Mouse (Mus musculus) adrenal gland (tissue): ENCODE data around the gene Trim39.

Experiments
- intact Hi-C: fragments of 180-260 bp; cut with DNase I; formaldehyde crosslinking; loops from one replicate; pipeline ENCODE4 v1.15.1; 2025
- long read RNA-seq, 2 experiments: library from polyadenylated mRNA; unstranded; transcript quantifications; one replicate each; pipeline ENCODE4 v2.0.0; 2020; ENCODE audit warnings: borderline replicate concordance in 1 of 2; ENCODE audit not compliant: insufficient replicate concordance in 1 of 2

Trim39 gene
- long read RNA-seq, experiment 1, transcript Trim39-203 (7 exons, 3,204 nt) = major isoform, 6 of 13 reads
- long read RNA-seq, experiment 1, partial matches to known transcripts = 5 of 13 reads
- long read RNA-seq, experiment 1, other reads (novel, unspliced or antisense) = 1 of 13 reads
- long read RNA-seq, experiment 2, transcript Trim39-203 (7 exons, 3,204 nt) = major isoform, 5 of 14 reads
- long read RNA-seq, experiment 2, partial matches to known transcripts = 3 of 14 reads
- long read RNA-seq, experiment 2, other reads (novel, unspliced or antisense) = 3 of 14 reads

DNA sequence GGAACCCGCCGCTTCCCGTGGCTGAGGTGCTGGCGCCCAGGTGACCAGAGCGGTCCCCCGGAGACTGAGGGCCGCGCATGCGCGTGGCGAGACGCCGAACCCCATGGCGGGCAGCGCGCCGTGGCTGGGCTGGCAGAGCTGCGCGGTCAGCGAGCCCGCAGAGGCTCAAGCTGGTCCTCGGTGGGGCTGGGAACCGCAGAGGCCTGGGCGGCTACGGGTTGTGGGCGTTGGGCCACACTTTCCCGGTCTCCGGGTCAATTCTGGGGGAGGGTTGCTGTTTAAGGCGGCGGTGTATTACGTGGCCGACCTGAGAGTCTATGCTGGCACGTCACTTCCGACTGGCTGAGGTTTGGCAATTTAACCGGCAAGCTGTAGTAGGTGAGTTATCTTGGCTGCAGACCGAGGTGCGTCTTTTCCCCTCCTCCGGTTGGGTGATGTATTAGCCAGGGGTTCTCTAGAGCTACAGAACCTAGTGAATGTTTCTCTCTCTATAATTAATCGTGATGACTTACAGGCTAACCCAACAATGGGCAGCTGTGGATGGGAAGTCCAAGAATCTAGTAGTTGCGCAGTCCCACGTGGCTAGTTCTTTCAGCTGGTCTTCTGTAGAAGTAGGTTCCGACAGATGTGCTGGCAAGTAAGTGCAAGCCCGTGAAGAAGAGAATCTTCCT, at the start of gene Trim39:
Gene Trim39, minus strand, starts transcription at position 662 of the 671 bp plus-strand sequence.
- intact Hi-C loops = no loop called here

DNA sequence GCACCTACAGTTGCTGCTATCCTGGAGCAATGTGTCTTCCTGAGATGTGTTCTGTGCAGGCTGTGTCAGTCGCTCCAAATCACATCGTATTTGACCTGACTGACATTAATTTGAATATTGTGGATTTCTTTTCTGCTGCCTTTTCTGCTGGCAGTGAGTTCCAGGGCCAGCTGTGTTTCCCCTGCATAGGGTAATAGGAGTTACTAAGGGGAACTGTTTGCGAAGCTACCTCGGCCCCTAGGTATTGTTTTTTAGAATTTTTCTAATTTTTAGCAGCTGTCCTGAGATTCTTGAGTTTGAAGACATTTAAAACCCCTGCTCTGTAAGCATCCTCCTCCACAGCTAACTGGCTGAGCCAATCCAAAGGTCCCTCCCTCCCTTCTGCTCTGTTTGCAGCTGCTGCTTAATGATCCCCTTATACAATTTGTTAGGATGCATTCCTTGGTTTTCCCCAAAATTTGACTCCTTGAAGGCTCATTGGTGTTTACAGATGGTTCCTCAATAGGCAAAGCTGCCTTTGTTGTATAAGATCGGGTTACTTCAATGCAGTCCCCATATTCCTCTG, 43.7 kb upstream of the Trim39 start:
- intact Hi-C loops = loop anchor here (5.0 kb wide), 1 partner anchor 42 kb away; no protein-coding TSS in a partner anchor

DNA sequence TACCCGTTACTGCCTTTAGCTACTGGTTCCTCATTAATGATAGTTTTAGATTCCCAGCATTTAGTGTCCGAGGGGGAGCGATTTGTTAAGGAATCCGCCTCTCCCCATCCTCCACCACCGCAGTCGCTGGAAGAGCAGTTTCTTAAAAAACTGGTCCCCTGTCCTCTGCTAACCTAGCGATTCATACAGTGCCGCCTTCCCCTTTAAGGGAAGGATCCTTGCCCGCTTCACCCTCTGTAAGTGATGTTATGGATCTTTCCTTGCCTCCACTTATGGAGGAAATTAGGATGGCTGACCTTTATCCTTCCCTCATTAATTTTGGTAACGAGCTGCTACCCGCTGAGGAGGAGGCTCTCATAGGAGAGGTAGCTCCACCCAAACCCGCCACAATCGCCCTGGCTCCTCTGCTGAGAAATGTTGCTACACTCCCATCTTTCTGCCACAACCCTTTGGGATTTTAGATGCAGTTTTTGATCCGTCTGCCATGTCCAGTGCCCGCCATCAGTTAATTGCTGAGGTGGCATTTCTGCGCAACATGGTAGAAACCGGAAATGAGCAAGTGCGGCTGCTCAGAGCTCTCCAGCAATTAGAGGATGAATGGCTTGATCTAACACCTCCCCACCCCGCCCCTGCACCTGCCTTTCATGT, 43.1 kb upstream of the Trim39 start:
- intact Hi-C loops = loop anchor here (5.0 kb wide), 1 partner anchor 42 kb away; no protein-coding TSS in a partner anchor

DNA sequence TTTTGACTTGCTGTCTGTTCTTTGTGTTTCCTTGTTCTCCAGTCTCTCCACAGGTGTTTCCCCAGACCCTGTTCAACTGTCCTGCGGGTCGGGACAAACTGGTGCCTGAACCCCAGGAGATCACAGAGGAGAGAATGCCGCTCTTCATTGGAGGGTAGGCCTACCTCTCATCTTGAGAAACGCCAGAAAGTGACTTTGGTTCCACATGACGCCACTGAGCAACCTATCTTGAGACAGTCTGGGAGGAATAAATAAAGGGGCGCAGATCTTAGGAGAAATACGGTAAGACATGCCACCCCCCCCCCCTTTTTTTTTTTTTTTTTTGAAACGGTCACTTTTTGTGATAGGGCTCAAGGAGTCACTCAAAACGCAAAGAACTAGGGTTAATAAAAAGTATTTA, 42.5 kb upstream of the Trim39 start:
- intact Hi-C loops = no loop called here

DNA sequence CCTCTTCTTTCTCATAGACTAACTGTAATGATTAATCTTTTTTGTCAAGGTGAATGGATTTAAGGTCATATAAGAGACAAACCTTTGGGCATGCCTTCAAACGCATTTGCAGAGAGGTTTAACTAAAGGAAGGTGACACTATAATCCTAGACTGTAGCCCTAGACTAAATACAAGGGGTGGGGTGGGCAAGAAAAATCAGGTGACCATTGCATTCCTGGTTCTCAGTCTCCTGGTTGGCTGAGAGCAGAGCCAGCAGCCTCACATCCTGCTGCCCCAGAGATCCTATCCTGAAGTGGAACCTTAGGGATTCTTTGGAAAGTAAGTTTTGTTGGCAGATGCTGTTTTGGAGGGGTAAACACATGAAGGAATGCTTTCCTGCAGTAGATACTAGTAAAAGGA, 37.2 kb upstream of the Trim39 start:
- intact Hi-C loops = loop anchor here (5.0 kb wide), 1 partner anchor 108 kb away; no protein-coding TSS in a partner anchor

DNA sequence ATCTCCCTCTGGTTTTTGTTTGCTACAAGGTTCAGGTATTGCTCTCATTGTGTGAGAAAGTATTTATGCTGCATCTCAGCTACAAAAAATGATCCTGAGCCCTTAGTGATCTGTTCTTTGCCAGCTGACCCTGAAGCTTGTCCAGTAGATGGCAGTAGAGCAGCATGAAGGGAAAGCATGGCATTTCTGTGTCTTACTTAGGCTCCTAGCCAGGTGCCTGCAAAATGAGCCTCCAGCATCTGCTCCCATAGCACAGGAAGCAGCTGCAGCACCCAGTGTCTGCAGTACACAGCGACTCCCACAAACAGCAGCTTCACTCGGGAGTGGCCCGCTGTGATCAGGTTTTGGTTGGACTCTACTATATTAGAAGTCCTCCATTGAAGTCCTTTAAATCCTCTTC, 36.8 kb upstream of the Trim39 start:
- intact Hi-C loops = loop anchor here (5.0 kb wide), 1 partner anchor 108 kb away; no protein-coding TSS in a partner anchor

DNA sequence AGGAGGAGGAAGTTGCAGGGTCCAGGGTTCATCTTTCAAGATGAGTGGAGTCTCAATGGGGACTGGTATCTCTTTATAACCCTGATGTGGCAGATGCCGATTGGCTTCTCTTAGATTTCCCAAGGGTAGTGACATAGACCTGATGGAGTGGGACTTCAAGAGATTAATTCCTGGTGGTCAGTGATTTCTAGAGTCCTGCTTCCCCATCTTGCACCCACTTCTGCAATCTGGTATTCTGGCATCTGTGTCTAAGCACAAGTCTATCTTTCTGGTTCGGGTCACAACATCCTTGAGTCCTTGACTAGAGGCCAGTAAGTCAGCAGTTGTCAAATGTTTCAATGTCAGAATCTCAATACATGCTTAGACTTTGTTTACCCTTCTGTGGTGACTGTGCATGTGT, 14.3 kb upstream of the Trim39 start, which contains the start of gene H2-M10.2:
Gene H2-M10.2, minus strand, starts transcription at position 101 of the 400 bp plus-strand sequence.
- intact Hi-C loops = no loop called here

DNA sequence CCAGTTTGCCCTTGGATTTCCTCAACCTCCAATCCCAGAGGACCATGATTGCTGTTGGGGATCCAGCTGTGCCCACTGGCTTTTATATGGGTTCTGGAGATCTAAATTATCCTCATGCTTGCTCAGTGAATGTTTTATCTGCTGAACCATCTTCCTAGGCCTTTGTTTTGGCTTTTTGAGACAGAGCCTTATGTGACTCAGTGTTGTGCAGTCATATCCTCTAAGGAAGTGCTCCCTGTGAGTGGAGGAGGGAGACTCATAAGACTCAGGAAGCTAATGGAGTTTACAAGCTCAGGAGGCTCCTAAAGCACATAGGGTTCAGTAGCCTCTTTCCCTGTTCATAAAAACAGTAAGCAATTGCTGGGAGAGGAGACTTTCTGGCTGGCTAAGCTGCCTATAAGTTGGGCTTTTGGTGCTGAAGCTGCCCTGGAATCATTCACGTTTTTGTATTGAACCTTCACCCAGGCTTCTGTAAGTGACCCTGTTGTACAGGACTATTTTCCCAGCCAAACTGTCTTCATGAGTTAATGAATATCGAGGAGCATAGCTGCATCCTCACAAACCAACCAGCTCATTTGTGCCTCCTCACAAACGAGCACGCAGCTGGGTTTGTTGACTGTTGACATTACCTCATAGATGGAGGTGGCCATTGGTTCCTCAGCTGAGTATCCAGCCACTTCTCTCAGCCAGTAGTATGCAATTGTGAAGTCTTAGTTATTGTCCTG, 9.6 kb upstream of the Trim39 start:
- intact Hi-C loops = no loop called here

DNA sequence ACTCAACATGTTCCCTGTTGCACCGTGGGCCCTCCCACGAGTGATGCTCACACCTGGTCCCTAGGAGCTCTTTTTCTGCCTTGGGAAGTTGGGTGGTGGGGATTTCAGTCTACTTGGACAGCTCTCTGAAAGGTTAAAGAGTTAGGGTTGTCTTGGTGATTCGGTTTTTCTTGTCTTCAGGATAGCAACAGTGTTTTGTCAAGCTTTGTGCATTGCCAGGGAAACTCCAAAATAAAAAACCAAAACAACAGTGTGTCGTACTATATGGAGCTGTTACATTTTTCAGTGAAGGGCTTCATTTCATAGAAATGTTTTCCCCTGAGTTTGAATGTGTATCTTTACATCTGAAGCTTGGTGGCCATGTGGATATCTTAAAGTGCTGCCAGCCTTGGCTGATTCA, 2.7 kb upstream of the Trim39 start:
- intact Hi-C loops = no loop called here

DNA sequence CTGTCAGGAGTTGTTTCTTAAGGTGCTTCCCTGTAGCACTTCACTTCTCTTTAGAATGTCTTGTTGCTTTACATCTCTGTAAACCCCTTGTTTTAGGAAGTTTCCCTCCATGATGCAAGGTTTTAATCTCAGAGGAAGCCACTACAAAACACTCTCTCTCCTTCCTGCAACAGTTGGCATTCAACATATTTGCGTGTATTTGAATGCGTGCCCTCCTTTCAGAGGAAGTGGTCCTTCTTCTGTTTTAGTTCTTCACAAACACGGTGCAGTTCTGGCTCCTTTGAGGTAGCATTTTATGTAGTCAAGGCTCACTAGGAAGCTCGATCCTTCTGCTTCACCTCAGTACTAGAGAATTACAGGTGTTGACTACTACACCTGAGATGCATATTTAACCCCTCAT, 1.7 kb upstream of the Trim39 start:
- intact Hi-C loops = no loop called here

DNA sequence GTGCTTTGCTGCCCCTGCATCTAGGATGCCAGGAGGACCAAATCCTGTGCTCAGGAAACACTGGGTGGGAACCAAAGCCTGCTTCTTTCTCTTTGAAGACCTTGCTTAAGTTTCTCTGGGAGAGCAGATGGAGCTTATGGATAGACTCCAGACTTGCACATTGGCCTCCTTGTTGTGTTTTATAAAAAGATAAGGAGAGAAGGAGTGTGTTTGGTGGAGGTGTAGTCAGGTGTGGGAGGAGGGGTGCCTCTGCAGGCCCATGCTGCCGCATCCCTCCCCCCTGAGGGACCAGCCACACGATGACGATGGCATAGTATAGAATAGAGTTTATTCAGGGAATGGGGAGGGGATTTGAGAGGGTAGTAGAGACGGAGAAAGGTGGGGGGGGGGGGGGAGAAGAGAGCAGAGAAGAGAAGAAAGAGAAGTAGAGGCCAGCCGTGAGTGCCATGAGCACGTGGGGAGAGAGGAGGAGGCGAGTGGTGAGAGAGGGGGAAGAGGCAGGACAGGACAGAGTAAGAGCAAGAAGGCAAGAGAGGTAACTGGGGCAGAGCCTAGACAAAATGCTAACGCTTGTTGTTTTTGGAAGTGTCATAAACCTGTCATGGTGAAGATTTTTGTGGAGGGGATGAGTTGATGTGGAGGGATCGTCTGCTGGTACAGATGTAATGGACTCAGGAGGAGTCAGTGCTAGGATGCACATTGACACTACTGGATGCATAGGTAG, 758 bp upstream of the Trim39 start:
- intact Hi-C loops = no loop called here

DNA sequence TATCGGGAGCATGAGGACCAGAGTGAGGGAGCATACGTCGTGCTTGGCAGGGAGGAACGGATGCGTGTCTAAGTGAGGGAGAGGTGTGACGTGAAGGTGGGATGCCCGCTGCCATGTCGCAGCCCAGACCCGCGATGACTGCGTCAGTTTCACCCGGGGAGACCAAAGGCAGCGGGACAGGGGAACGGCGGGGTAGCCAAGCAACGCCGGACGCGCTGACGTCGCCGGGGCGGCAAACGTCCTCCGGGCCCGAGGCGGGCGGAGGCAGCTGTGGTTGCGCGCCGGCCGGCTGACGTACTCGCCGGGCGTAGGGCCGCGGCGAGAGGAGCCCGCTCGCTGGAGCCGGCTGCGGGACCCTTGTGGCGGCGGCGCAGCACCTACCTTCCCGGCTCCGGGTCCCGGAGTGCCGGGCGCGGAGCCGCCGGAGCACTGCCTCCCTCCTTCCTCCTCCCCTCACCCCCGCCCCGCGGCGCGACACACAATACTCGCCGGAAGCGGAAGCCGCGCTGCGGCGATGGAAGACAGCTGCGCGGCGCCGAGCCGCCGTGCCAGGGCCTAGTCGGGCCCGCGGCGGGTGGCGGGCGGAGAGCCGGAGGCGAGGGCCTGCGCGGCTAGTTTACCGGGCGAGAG, 976 bp downstream of the Trim39 start:
- intact Hi-C loops = no loop called here

DNA sequence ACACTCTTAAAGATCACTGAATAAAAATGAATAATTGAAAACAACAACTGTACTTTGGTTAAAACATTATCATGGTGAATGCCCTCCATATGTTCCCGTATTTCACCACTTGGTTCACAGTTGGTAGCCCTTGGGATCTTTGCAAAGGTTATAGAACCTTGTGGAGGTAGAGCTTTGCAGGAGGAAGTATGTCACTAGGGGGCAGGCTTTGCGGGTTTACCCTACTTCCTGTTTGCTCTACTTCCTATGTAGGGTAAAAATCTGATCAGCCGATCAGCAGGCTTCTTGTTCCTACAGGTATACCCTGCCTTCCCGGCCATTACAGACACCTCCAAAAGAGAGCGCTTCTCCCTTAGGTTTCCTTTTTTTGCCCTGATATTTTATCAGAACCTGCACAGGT, 6.2 kb downstream of the Trim39 start:
- intact Hi-C loops = no loop called here

DNA sequence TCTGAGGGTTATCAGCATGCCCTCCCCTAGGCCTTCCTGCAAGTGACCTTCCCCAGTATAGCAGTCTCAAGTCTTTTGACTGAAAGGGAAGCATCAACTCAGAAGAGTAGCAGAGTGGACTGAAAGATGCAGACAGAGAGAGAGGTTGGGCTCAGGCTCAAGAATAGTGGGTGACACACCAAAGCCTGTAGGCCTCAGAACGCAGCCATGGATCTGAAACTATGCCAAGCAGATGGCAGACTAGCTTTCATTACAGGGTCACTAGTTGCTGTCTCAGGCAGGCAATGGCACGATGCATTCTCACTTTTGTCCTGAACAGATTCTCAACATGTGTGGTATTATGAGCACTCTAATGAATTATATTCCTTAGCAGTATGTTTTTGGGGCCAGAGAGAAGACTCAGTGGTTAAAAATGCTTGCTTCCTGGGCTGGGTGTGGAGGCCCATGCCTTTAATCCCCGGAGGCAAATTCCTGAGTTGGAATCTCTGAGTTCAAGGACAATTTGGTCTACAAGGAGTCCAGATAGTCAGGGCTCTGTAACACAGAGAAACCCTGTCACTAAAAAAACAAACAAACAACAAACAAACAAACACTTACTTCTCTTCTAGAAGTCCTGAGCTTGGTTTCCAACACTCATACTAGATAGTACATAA, 7.6 kb downstream of the Trim39 start:
- intact Hi-C loops = no loop called here

DNA sequence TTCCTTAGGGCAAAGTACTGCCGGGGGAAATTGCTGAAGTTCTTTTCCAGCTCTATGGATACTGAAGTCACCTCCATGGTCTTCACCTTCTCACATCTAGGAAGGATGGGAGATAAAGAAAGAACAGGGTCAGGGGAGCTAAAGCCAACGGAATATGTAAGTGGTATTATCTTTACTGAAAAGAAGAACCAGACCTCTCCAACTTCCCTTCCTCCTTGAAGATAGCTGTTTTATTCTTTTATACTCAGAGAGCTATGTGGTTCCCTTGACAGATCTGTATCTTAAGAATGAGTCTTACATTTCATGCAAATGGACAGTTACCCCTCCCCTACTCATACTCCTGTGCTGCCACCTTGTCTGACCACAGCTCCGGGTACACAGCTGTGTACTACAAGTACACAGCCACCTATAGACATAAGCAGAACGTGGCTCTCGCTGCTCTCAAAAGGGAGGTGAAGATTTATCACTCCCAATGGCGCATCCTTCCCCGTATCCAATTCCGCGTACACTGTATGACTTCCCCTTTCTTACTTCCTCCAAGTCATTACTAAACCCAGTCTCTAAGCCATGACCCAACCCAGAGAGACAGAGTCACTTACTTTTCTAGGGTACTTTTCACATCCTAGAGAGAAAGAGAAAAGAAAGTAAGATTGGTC, 10.4 kb downstream of the Trim39 start:
- intact Hi-C loops = no loop called here

DNA sequence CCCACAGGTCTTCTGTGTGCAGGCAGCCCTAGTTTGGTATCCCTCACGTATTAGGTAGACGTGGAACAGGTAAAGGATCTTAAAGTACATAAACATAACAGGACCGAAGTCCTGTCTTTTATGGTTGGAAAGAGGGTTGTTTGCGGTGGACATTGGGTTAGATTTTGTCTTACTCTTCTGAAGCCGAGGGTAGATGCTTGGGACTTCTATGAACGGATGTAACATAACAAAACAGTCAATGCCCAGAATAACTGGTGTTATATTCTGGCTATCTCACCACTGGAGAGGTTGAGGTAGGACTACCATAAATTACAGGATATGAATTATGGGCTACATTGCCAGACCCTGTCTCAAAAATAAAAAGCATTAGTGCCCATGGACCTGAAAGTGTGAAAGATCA, 14.1 kb downstream of the Trim39 start, which contains the start of gene Rpp21:
Gene Rpp21, minus strand, starts transcription at position 101 of the 400 bp plus-strand sequence.
- intact Hi-C loops = no loop called here

DNA sequence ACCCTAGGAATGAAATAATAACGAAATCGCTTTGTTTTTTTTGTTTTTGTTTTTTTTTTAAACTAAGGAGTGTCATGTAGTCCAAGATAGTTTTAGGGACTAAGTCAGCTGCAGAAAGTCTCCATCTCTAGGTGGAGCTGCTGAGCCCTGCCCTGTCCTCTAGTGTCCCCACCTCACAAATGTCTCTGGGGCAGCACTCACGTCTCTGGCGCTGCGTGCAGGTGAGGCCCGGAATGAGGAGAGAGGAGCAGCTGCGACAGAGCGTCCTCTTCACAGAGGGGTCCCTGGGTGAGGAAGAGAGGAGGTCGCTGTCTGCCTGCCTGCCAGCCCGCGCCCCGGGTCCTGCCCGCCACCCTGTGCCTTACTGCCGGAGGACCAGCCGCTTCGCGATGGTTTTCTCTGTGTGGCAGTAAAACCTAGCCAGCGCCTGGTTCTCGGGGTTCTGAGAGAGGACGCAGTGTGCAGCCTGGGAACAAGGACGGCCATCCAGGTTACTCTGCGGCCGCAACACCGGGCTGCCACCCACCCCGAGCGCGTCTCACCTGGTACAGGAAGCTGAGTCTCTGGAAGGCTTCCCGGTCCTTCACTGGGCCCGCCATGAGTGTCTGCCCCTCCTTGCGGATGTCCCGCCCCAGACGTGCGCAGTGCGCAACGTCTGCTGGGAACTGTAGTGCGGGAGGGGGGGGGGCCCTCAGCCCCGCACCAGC, 14.7 kb downstream of the Trim39 start:
- intact Hi-C loops = no loop called here

DNA sequence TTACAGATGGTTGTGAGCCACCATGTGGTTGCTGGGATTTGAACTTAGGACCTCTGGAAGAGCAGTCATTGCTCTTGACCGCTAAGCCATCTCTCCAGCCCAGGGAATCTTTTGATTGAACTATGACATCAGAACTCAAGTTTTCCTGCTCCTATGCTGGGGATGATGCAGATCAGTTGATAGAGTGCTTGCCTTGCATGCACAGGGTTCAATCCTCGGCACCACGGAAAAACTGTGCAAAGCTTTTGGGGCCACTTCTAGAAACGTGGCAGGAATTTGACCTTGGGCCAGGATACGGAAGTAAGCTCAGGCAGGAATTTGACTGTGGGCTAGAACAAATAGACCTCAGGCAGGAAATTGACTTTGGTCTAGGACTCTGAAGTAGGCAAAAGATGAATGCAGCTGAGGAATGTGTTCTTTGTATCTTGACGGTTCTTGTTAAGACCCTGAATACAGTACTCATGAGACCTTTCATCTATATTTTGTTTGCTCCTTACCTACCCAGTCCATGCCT, 18.9 kb downstream of the Trim39 start:
- intact Hi-C loops = no loop called here
